Mouse (Mus musculus): ENCODE measurements around the gene Lbhd1.

DNA sequence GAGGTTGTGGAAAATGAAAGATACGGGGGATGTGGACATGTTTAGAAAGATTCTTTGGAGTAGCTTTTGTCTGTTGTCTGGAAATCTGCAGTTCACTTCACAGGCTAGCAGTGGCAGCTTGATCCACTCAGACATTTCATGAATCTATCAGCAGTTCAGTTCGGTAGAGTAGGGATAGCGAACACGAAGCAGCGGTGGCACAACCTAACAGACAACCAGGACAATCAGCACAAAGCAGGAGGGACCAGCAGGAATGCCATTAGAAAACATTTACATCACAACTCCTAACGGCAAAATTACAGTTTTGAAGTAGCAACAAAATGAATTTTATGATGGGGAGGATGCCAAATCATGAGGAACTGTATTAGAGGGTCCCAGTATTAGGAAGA lies 36.1 kb downstream of the Lbhd1 start:
- TF ChIP-seq POLR2A (IDR thresholded peaks at IDR 0.05; ENCODE audit: insufficient read depth, low read length) (no peak), CTCF (IDR thresholded peaks at IDR 0.05; ENCODE audit: low read depth, low read length) (no peak)
